Mouse (Mus musculus) embryonic facial prominence, embryonic 15.5 days (tissue): ENCODE data around the gene Bst2. TPM values are rescaled to one million over a fixed set of nuclear protein-coding genes. Genes with fewer than 3 reads are reported as not detected.
A peak's percentile ranks its signal among the peaks of the same experiment; 100 is the strongest.

Experiments
- ATAC-seq: fragments of 200-750 bp; cut with Nextera tagmentation; 2 replicates; pipeline ENCODE4 v1.8.0; 2017; ENCODE audit warnings: low read depth, moderate TSS enrichment; ENCODE audit not compliant: insufficient number of reproducible peaks, low FRiP score, low TSS enrichment
- H3K27ac ChIP-seq: fragments of 300-500 bp; sonication (generic); replicated peaks from 2 replicates; pipeline ENCODE4 v1.5.1; 2015; ENCODE audit warnings: mild to moderate bottlenecking, inconsistent platforms
- H3K27me3 ChIP-seq: fragments of 300-500 bp; sonication (generic); 2 replicates; pipeline ENCODE4 v1.6.1; 2015; ENCODE audit warnings: inconsistent platforms
- H3K36me3 ChIP-seq: fragments of 300-500 bp; sonication (generic); 2 replicates; pipeline ENCODE4 v1.6.1; 2015; ENCODE audit warnings: mild to moderate bottlenecking, inconsistent platforms
- H3K4me1 ChIP-seq: fragments of 300-500 bp; sonication (generic); 2 replicates; pipeline ENCODE4 v1.6.1; 2015; ENCODE audit warnings: inconsistent platforms
- H3K4me2 ChIP-seq: fragments of 300-500 bp; sonication (generic); replicated peaks from 2 replicates; pipeline ENCODE4 v1.6.1; 2015; ENCODE audit warnings: mild to moderate bottlenecking, inconsistent platforms
- H3K4me3 ChIP-seq: fragments of 300-500 bp; sonication (generic); replicated peaks from 2 replicates; pipeline ENCODE4 v1.5.1; 2015; ENCODE audit warnings: mild to moderate bottlenecking, inconsistent platforms
- H3K9ac ChIP-seq: fragments of 300-500 bp; sonication (generic); 2 replicates; pipeline ENCODE4 v1.6.1; 2015; ENCODE audit warnings: inconsistent platforms
- H3K9me3 ChIP-seq: fragments of 300-500 bp; sonication (generic); replicated peaks from 2 replicates; pipeline ENCODE4 v1.6.1; 2016; ENCODE audit warnings: inconsistent platforms
- WGBS: fragments of 180-500 bp; shearing (Covaris S2); methylation state at CpG from one replicate; pipeline ENCODE4 v1.1.7; 2015; 5-methylcytosine and 5-hydroxymethylcytosine counted together
- polyA plus RNA-seq: library from polyadenylated mRNA; unstranded; fragments of >200 nt; fragmentation: Nextera tagmentation; extraction: Ambion mirVana; gene quantifications from 2 replicates; pipeline ENCODE4 v1.2.1, GENCODE M21; 2015

Bst2 gene
- polyA plus RNA-seq, 1 experiment from 2014 or later = 34.8 TPM

DNA sequence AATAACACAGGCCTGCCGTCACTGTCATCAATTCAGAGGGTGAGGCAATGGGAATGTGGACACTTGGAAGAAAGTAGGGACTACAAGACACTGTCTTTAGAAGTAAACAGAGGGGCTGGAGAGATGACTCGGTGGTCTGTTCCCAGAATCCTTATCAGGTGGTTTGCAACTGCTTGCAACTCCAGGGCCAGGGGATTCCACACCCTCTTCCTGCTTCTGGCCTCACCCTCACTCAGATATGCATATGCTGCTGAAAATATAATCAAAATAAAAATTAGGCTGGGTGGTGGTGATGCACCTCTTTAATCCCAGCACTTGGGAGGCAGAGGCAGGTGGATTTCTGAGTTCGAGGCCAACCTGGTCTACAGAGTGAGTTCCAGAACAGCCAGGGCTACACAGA lies 22.8 kb upstream of the Bst2 start:
- Histone ChIP-seq H3K9me3 (0 out of 2 replicates have a peak, but pooled peaks cover 5% of the 10 kb centered on the region), H3K36me3 (no peaks in the 10 kb centered on the region), H3K27ac (no peak overlapping the region), H3K9ac (no peak overlapping the region), H3K4me3 (no peak overlapping the region), H3K27me3 (peaks cover 69% of the 10 kb centered on the region), H3K4me1 (peaks cover 24% of the 10 kb centered on the region), H3K4me2 (no peak overlapping the region)
- ATAC-seq = no peak
- WGBS = 77% methylated on average over 3 of the region's 3 CpGs

DNA sequence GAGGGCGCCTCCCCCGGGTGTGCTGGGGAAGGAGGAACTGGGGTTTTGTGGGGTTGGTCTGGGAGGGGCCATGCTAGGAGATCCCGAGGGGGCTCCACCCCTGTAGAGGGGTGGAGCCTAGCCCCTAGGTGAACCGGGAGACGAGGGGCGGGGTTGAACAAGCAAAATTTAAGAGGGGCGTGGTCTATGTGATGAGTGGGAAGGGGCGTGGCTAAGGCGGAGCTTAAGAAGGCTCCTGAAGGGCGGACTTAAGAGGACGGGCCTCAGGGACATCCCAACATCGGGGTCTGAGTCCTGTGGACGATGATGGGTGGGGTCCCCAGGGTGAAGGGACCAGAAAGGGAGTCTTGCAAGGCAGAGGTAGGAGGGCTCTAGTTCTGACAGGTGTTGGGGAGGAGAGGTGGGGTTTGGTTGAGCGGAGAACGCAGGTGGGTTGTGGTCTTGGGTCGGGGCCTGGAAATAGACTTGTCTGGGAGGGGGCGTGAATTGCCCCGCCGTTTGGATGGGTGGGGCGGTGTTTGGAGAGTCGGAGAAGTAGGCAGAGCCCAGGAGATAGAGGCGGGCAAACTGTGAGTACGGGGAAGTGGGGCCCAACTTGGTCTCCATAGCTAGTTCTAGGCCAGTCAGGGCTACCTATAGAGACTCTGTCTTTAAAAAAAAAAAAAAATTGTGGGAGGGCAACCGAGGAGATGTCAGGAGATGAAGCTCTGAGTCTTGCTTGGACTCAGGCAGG lies 21.9 kb upstream of the Bst2 start:
- Histone ChIP-seq H3K4me2 (peak overlapping the region; percentile 70), H3K27ac (no peak overlapping the region), H3K9ac (no peak overlapping the region), H3K4me3 (peak overlapping the region; percentile 43), H3K36me3 (no peaks in the 10 kb centered on the region), H3K4me1 (peaks cover 24% of the 10 kb centered on the region), H3K27me3 (peaks cover 69% of the 10 kb centered on the region), H3K9me3 (0 out of 2 replicates have a peak, but pooled peaks cover 2% of the 10 kb centered on the region)
- 2% methylated on average over 24 of the region's 24 CpGs for WGBS
- peak; percentile 17; the same call in 1 of the 2 replicates for ATAC-seq

DNA sequence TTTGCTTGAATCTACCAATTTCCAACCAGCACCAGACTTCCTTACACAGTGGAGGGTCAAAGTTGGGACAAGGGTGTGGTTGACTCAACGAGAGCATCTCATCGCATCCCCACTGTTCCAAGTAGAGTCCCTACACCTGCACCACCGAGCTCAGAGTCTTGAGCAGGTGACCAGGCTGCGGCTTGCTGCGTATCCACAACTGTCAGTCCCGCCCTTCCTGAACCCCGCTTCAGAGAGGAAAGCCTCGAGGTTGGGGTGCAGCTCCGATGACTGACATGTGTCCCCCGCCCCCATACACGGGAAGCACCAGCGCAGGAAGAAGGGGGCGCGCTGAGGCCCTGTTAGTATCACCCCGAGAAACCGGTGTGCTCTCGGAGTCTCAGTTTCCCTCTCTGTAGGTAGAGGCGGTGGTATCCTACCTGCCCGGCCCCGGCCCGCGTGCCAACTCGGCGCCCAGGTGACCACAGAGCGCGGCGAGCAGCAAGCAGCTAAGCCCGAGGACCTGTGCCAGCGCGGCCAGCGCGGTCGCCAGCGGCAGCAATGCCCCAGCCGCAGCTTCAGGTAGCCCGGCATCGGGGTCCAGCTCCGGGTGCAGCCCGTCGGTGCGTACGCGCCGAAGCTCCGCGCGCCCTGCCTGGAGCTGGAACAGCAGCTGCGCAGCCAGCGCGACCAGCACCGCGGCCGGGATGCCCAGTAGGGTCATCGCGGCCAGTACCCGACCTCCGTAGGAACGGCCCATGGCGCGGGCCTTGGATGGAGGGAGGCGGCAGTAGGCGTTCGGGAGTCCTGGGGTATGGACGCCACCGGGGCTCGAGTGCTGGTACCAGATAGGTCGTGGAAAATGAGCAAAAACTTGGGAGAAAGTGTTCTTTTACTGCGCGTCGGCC lies 21.1 kb upstream of the Bst2 start, which contains the start of gene Tmem221:
Gene Tmem221, minus strand, starts transcription at position 801 of the 887 bp plus-strand sequence.
- ATAC-seq = no peak
- no peaks in the 10 kb centered on the region for H3K36me3 ChIP-seq
- H3K9me3 ChIP-seq = no peaks in the 10 kb centered on the region
- H3K4me1 ChIP-seq = peaks cover 24% of the 10 kb centered on the region
- peak within 1 kb of the TSS; percentile 43 for H3K4me3 ChIP-seq
- 3% methylated on average over 70 of the region's 70 CpGs for WGBS
- H3K4me2 ChIP-seq = peak within 1 kb of the TSS; percentile 70
- no peak within 1 kb of the TSS for H3K27ac ChIP-seq
- 0 out of 2 replicates have a peak within 1 kb of the TSS, but pooled peaks have one; percentile 1 for H3K9ac ChIP-seq
- H3K27me3 ChIP-seq = peaks cover 69% of the 10 kb centered on the region

DNA sequence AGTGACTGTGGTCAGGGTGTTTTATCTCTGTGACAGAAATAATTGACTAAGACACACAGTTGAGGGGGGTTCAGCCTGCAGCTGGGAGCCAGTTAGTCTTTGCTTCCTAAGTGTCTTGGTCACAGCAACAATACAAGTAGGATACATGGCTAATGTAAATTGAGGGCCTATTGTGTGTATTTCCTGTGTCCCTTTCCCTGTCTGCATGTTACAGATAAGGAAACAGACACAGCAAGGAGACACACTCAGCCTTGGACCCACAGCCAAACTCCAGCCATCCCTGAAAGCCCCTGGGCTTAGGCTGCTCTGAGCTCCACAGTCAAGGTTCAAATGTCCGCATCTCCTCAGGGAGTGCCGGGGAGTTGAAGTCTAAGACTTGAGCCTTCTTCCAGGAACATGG lies 17.4 kb upstream of the Bst2 start:
- ATAC-seq = no peak
- H3K4me3 ChIP-seq = no peak overlapping the region
- H3K36me3 ChIP-seq = no peaks in the 10 kb centered on the region
- H3K4me2 ChIP-seq = no peak overlapping the region
- H3K4me1 ChIP-seq = peaks cover 15% of the 10 kb centered on the region
- no peak overlapping the region for H3K9ac ChIP-seq
- no peaks in the 10 kb centered on the region for H3K9me3 ChIP-seq
- H3K27ac ChIP-seq = no peak overlapping the region
- WGBS = 75% methylated on average over 2 of the region's 2 CpGs
- H3K27me3 ChIP-seq = peaks cover 34% of the 10 kb centered on the region

DNA sequence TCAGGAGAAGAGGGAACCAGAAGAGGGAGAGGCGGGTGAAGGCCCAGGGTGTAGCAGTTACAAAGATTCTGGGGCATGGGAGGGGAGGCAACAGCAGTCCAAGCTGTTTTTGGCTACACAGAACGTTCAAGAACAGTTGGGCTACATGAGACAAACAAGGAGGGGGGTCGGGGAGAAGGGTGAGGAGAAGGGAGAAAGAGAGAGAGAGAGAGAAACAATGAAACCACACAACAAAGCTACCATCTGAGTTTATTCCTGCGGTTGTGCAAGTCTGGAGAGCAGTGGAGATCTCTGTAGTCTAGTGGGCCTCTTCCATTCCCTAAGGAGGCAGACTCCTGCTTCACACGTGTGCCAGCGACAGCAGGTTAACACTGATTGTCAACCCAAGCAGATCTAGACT lies 16.7 kb upstream of the Bst2 start:
- H3K27ac ChIP-seq = no peak overlapping the region
- H3K9ac ChIP-seq = no peak overlapping the region
- no peaks in the 10 kb centered on the region for H3K36me3 ChIP-seq
- no peaks in the 10 kb centered on the region for H3K9me3 ChIP-seq
- H3K4me2 ChIP-seq = no peak overlapping the region
- H3K4me3 ChIP-seq = no peak overlapping the region
- peaks cover 28% of the 10 kb centered on the region for H3K27me3 ChIP-seq
- peaks cover 12% of the 10 kb centered on the region for H3K4me1 ChIP-seq
- WGBS = 56% methylated on average over 6 of the region's 6 CpGs
- ATAC-seq = no peak

DNA sequence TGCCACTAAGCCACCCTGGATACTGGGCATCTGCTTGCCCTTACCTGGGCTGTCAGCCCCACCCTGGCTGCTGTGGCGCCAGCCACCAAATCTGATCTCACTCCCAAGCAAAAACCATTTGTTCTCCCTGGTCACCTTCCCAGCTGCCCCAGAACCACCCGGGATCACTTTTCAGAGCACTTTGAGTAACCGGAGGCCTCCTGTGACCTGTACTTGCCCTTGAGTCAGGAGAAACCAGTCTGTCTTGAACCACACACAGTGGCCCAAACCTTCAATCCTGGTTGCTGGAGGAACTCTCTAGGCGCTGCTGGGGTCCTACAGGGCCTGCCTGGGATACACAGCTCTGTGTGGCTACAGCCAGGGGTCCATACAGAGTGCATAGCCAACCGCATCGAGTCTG lies 15.5 kb upstream of the Bst2 start:
- Histone ChIP-seq H3K9me3 (no peaks in the 10 kb centered on the region), H3K4me1 (no peaks in the 10 kb centered on the region), H3K4me2 (no peak overlapping the region), H3K27ac (no peak overlapping the region), H3K36me3 (peaks cover 10% of the 10 kb centered on the region), H3K4me3 (no peak overlapping the region), H3K9ac (no peak overlapping the region), H3K27me3 (peaks cover 16% of the 10 kb centered on the region)
- no peak for ATAC-seq
- 39% methylated on average over 6 of the region's 6 CpGs for WGBS

DNA sequence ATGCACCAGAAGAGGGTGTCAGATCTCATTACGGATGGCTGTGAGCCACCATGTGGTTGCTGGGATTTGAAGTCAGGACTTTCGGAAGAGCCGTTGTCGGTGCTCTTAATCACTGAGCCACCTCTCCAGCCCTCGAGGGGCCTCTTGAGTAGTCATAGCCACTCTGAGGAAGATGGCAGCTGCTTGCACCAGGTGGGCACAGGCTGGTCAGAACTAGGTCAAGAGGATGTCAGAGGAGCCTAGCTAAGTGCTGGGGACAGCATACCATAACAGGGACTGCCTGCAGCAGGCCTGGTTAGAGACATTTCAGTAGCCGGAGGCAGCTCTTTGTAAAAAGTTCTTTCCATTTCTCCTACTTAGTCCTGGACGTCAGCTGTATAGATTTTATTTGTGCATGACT lies 13.5 kb upstream of the Bst2 start:
- WGBS = 59% methylated on average over 7 of the region's 7 CpGs
- H3K27me3 ChIP-seq = no peaks in the 10 kb centered on the region
- no peak overlapping the region for H3K9ac ChIP-seq
- no peak overlapping the region for H3K27ac ChIP-seq
- H3K36me3 ChIP-seq = peaks cover 24% of the 10 kb centered on the region
- H3K4me3 ChIP-seq = no peak overlapping the region
- H3K4me1 ChIP-seq = no peaks in the 10 kb centered on the region
- H3K9me3 ChIP-seq = no peaks in the 10 kb centered on the region
- H3K4me2 ChIP-seq = no peak overlapping the region
- ATAC-seq = no peak

DNA sequence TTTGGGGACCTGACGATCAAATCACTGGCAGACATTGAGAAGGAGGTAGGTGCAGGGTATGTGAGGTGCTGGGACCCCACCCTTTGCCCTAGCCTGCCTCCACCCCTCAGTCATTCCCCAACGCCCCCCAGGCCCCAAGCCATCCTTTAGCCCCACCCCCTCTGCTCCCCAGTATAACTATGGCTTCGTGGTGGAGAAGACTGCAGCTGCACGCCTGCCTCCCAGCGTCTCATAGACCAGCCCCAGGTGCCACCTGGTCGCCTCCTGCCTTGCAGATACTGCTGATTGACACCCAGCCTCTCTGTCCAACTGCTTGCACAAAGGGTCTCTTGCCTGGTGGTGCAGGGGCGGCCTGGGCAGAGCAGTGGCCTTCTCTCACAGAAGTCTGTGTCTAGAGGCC lies 10.3 kb upstream of the Bst2 start:
- 82% methylated on average over 7 of the region's 7 CpGs for WGBS

DNA sequence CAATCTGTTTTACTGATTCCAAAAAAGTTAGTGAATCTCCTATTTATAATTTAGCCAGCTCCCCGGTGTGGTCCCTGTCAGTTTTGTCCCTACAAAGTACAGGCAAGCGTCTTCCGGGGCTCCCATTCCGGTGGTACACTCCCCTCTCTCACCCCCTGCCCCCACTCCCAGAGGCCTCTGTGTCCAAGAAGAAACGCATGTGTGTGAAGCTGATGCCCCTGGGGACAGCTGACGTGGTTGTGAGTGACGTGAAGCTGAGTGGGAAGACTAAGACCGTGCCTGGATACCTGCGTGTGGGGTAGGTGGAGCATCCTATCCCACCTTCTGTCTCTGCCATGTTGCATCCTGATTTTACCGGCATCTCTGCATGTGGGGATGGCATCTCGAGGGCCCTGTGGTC lies 7.8 kb upstream of the Bst2 start:
- H3K9me3 ChIP-seq = no peaks in the 10 kb centered on the region
- no peaks in the 10 kb centered on the region for H3K27me3 ChIP-seq
- no peak overlapping the region for H3K9ac ChIP-seq
- H3K4me1 ChIP-seq = peaks cover 10% of the 10 kb centered on the region
- H3K27ac ChIP-seq = no peak overlapping the region
- no peak overlapping the region for H3K4me3 ChIP-seq
- ATAC-seq = no peak
- WGBS = 77% methylated on average over 11 of the region's 11 CpGs
- peaks cover 31% of the 10 kb centered on the region for H3K36me3 ChIP-seq
- H3K4me2 ChIP-seq = no peak overlapping the region

More for the DNA sequence above, 10.3 kb upstream of the Bst2 start:
- H3K9ac ChIP-seq = no peak overlapping the region
- no peak overlapping the region for H3K4me3 ChIP-seq
- no peaks in the 10 kb centered on the region for H3K27me3 ChIP-seq
- peaks cover 10% of the 10 kb centered on the region for H3K4me1 ChIP-seq
- H3K9me3 ChIP-seq = no peaks in the 10 kb centered on the region
- H3K27ac ChIP-seq = no peak overlapping the region
- ATAC-seq = no peak
- H3K4me2 ChIP-seq = no peak overlapping the region
- peaks cover 31% of the 10 kb centered on the region for H3K36me3 ChIP-seq

DNA sequence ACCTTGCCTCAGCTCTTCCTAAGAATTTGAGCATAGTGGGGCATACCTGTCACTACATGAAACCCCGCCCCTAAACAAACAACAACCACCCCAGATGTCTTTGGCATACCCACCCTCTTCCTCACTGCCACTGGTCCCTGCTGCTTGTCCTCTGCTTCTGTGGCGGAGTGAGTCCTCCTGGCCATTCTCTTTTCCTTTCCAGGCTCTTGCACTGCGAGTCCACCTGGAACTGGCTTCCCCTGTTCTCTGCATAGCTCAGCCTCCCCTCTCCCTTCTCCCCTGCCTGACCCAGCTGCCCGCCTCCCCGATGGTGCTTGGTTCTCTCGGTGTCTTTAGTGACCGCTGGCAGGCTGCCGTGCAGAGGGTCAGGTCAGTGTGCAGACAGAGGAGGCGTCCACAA lies 6.5 kb upstream of the Bst2 start:
- Histone ChIP-seq H3K4me1 (peaks cover 10% of the 10 kb centered on the region), H3K27me3 (no peaks in the 10 kb centered on the region), H3K9ac (no peak overlapping the region; the same call in 1 of the 2 replicates), H3K27ac (no peak overlapping the region), H3K9me3 (no peaks in the 10 kb centered on the region), H3K36me3 (peaks cover 30% of the 10 kb centered on the region), H3K4me3 (peak overlapping the region; percentile 98), H3K4me2 (peak overlapping the region; percentile 75)
- WGBS = 87% methylated on average over 9 of the region's 9 CpGs
- no peak for ATAC-seq

DNA sequence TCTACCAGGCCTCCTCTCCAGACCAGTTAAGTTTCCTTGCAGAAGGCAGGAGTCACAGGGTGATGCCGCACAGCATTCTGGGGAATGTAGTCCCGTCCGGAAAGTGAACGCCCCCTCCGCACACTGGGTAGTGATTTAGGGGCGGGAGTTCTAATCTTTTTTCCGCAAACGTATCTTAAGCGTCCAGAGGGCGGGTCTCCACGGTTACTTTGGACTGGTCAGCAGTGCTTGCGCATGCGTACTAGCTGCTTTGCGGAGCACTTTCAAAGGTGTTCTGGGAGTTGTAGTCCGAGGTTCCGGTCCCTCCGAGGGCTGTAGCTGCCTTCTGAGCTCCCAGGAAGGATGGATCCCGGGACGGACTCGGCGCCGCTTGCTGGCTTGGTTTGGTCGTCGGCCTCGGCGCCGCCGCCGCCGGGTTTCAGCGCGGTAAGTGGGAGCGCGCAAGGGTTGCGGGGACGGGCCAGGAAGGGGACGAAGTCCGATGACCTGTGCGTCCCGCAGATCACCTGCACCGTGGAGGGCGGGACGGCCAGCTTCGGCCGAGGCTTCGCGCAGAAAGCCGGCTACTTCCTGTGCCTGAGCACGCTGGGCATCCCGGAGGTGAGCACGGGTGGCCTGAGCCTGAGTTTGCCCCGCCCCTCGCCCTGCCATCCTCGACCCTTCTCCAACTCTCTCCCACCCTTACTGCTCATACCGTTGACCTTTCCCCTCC lies 5.5 kb upstream of the Bst2 start, which contains the start of gene Mvb12a:
Gene Mvb12a, plus strand, starts transcription at position 291 of the 712 bp plus-strand sequence.
- peaks cover 15% of the 10 kb centered on the region for H3K4me1 ChIP-seq
- peak within 1 kb of the TSS; percentile 75 for H3K4me2 ChIP-seq
- H3K27ac ChIP-seq = peak within 1 kb of the TSS; percentile 51; the same call in 1 of the 2 replicates
- H3K36me3 ChIP-seq = peaks cover 21% of the 10 kb centered on the region
- peak within 1 kb of the TSS; percentile 98 for H3K4me3 ChIP-seq
- H3K9ac ChIP-seq = peak within 1 kb of the TSS; percentile 94
- no peaks in the 10 kb centered on the region for H3K27me3 ChIP-seq
- ATAC-seq = peak; percentile 96
- H3K9me3 ChIP-seq = no peaks in the 10 kb centered on the region
- WGBS = under 1% methylated on average over 54 of the region's 55 CpGs
